Mouse (Mus musculus): ENCODE measurements around the gene Dmbt1. TPM values are rescaled to one million over a fixed set of nuclear protein-coding genes. Genes with fewer than 3 reads are reported as not detected.

Gene Dmbt1
- polyA plus RNA-seq, 1 experiment = not detected

DNA sequence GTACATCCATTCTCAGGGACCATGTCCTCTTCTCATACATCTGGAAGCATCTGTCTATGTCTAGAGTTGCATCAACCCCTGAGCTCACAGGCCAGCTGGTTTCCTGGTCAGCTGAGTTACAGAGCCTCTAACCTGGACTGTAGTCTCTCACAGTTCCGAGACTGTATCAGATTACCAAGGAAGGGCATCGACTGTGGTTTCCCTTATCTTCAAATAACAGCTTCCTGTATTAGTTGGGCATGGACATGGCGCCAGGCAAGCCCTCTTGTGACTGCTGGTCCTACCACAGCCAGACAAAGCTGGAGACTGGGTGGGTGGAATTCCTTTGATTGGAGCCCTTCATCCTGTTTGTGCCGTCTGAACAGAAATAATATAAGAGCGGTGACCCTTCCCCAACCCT, 121.2 kb downstream of the Dmbt1 start:
- TF ChIP-seq POLR2A (IDR thresholded peaks at IDR 0.05; ENCODE audit: insufficient read depth, low read depth, low read length) (no peak), CTCF (IDR thresholded peaks at IDR 0.05; ENCODE audit: insufficient read depth, low read depth, low read length) (no peak)
- 89% methylated on average over 5 of the region's 5 CpGs for WGBS

GRCm38 (mm10) chr7:131162251-131162650, 130.4 kb downstream of the Dmbt1 start:
- no peak for TF ChIP-seq POLR2A (IDR thresholded peaks at IDR 0.05; ENCODE audit: insufficient read depth, low read depth, low read length)
- TF ChIP-seq CTCF (IDR thresholded peaks at IDR 0.05; ENCODE audit: insufficient read depth, low read depth, low read length) = no peak
- WGBS = 83% methylated on average over 7 of the region's 7 CpGs
- H3K4me1 ChIP-seq (ENCODE audit: control insufficient read depth, insufficient read depth, low read length) = no peaks in the 10 kb centered on the region
- no peak overlapping the region for H3K27ac ChIP-seq (ENCODE audit: insufficient read depth, low read depth, low read length)
- no peak overlapping the region for H3K4me3 ChIP-seq (ENCODE audit: insufficient read depth, low read depth, low read length)

More for the DNA sequence above, 121.2 kb downstream of the Dmbt1 start:
- Histone ChIP-seq H3K27ac (ENCODE audit: insufficient read depth, low read depth, low read length) (no peak overlapping the region), H3K4me3 (ENCODE audit: insufficient read depth, low read depth, low read length) (no peak overlapping the region), H3K4me1 (ENCODE audit: control insufficient read depth, insufficient read depth, low read length) (no peaks in the 10 kb centered on the region)

GRCm38 (mm10) chr7:131167771-131168170, 135.9 kb downstream of the Dmbt1 start:
- Histone ChIP-seq H3K4me3 (ENCODE audit: insufficient read depth, low read depth, low read length) (no peak overlapping the region), H3K27ac (ENCODE audit: insufficient read depth, low read depth, low read length) (no peak overlapping the region), H3K4me1 (ENCODE audit: control insufficient read depth, insufficient read depth, low read length) (no peaks in the 10 kb centered on the region)
- TF ChIP-seq CTCF (IDR thresholded peaks at IDR 0.05; ENCODE audit: insufficient read depth, low read depth, low read length) = no peak
- no peak for TF ChIP-seq POLR2A (IDR thresholded peaks at IDR 0.05; ENCODE audit: insufficient read depth, low read depth, low read length)
- 83% methylated on average over 3 of the region's 3 CpGs for WGBS

- no peak for TF ChIP-seq CTCF (IDR thresholded peaks at IDR 0.05; ENCODE audit: insufficient read depth, low read depth, low read length)
- no peak for TF ChIP-seq POLR2A (IDR thresholded peaks at IDR 0.05; ENCODE audit: insufficient read depth, low read depth, low read length)
- H3K4me1 ChIP-seq (ENCODE audit: control insufficient read depth, insufficient read depth, low read length) = no peaks in the 10 kb centered on the region
- H3K27ac ChIP-seq (ENCODE audit: insufficient read depth, low read depth, low read length) = no peak overlapping the region
- no peak overlapping the region for H3K4me3 ChIP-seq (ENCODE audit: insufficient read depth, low read depth, low read length)
- whole genome bisulfite sequencing = 46% methylated on average over 2 of the region's 2 CpGs
Measured at GRCm38 (mm10) chr7:131169099-131169498, 137.2 kb downstream of the Dmbt1 start.

Other genes with a start within 250 kb of the Dmbt1 start
- 219 TPM in 1 of 2 replicates, not detected in the other for gene Plekha1, start 166.3 kb upstream of the Dmbt1 start, polyA plus RNA-seq (2012; ENCODE audit: insufficient read depth, insufficient read length, low replicate concordance, missing spikeins)
- not detected in 2 replicates for gene Htra1, start 95.9 kb upstream of the Dmbt1 start, polyA plus RNA-seq (2012; ENCODE audit: insufficient read depth, insufficient read length, low replicate concordance, missing spikeins)
- gene 4933402N03Rik, start 114.3 kb downstream of the Dmbt1 start, polyA plus RNA-seq (2012; ENCODE audit: insufficient read depth, insufficient read length, low replicate concordance, missing spikeins) = not detected in 2 replicates
- gene 5430419D17Rik, start 142.3 kb downstream of the Dmbt1 start, polyA plus RNA-seq (2012; ENCODE audit: insufficient read depth, insufficient read length, low replicate concordance, missing spikeins) = not detected in 2 replicates